Mouse (Mus musculus): ENCODE data around the gene Rbks. TPM values are rescaled to one million over a fixed set of nuclear protein-coding genes. Genes with fewer than 3 reads are reported as not detected.

The Rbks gene
- total RNA-seq, 2 experiments from 2014 or later = 1.4 to 2.0 TPM

GRCm38 (mm10) chr5:31627562-31628526 lies 69.6 kb downstream of the Rbks start:
- intact Hi-C loops (cut with DNase I) = no loop called here
- DNase-seq = no peak

DNA sequence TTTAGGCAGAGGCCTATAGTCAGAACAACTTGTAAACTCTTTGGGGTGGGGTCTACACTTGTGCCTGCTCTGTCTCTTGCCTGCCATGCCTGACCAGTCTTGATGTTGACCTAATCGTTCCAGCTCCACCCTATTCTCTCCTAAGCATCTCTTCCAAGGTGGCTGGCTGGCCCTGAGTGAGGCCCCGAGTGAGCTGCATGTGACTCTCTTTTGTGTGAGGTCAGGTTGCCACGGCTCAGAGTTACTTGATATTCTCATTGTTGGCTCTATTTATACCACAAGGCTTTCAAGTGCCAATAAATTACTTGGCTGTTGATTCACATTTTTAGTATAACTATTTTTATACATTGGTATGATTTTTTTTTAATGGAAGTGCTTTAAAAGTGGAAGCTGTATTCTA lies 70.3 kb downstream of the Rbks start:
- no peak for DNase-seq

DNA sequence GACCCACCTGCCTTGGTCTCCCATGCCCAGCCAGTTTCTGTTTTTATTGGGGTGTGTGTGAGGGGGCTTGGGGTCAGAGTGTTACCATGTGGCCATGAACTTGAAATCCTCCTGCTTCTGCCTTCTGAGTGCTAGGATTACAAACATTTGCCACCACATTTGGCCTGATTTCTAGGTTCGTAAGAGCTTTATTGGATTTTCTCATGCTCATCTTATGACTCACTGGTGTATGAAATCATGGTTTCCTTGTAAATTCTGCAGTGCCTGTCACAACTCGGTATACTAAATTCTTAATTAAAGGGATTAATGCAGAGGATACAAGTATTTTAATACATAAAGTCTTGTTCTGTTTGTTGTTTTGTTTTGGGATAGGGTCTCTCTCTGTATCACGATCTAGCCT lies 77.1 kb downstream of the Rbks start:
- no peak for DNase-seq

More for the DNA sequence above, 70.3 kb downstream of the Rbks start:
- intact Hi-C loops (cut with DNase I) = no loop called here

GRCm38 (mm10) chr5:31614339-31615025 lies 82.9 kb downstream of the Rbks start:
- intact Hi-C loops (cut with DNase I) = no loop called here
- DNase-seq = no peak

More for the DNA sequence above, 77.1 kb downstream of the Rbks start:
- intact Hi-C loops (cut with DNase I) = no loop called here

DNA sequence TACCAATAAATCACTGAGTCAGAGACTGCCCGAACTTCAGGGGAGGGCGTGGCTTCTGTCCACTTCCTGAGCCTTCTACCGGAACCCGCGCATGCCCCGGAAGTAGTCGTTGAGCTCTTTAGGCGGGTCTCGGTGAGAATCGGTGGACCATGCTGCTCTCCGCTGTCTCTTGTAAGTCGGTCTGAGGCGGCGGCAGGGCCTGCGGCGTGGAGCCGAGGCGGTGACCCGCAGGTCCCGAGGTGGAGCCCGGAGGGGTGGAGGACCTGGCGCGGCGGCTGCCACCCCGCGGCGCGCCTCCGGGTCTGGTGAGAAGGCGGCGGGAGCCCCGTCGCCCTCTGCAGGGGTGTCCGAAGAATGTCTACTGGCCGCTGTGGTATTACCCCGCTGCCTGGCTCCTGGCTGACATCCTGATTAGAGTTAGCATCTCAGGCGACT lies 83.6 kb downstream of the Rbks start:
- intact Hi-C loops (cut with DNase I) = no loop called here
- peak; percentile 84 for DNase-seq

GRCm38 (mm10) chr5:31611186-31611585 lies 86.2 kb downstream of the Rbks start:
- DNase-seq = no peak
- intact Hi-C loops (cut with DNase I) = no loop called here

- DNase-seq = no peak
- intact Hi-C loops (cut with DNase I) = no loop called here
These were observed 86.9 kb downstream of the Rbks start for GRCm38 (mm10) chr5:31610376-31611086.

GRCm38 (mm10) chr5:31606151-31606550 lies 91.3 kb downstream of the Rbks start:
- intact Hi-C loops (cut with DNase I) = no loop called here
- DNase-seq = no peak

DNA sequence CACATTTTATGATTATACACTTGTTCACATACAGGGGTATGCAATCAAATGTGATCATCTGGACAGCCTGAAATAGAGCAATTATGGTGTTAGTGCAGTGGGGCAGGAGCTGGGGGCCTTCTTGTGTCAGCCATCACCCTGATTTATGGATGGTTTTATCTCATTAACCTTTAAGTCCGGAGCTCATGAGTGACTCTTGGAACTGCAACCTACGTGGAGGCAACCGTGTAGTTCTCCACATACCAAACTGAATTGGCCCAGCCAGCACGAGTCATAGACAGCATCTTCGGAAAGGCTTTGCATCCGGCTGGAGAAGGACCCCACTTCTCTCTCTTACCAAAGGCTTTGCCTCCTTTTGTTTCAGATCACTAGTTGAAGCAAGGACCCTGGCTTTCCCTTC lies 93.7 kb downstream of the Rbks start:
- no peak for DNase-seq
- intact Hi-C loops (cut with DNase I) = no loop called here

GRCm38 (mm10) chr5:31602377-31602776 lies 95.0 kb downstream of the Rbks start:
- intact Hi-C loops (cut with DNase I) = no loop called here
- no peak for DNase-seq

DNA sequence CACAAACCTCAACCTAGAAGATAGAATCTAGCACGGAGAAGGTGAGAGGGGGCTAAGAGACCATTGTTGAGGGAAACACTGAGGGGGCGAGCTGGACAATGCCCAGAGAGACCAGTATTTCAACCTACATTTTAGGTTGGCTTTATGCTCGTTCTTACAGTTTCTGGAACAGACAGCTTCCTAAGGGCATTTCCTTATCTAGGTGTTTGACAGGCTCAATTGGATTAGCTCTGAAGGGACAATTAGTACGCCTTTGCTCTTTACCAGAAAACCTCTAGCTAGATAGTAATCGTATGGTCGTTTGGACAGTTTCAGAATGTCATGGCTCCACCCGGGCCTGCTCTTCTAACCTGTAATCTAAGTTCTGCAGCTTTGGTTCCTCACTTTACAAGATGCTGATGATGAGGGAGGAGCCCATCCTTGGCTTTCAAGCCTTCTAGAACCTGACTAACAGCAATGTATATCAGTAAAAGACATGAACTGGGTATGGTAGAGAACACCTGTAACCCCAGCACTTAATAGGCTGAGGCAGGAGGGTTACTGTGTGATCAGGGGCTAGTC lies 96.2 kb downstream of the Rbks start:
- intact Hi-C loops (cut with DNase I) = no loop called here
- DNase-seq = no peak

- intact Hi-C loops (cut with DNase I) = loop anchor here (10.0 kb wide), 1 partner anchor 536 kb away; the partner anchor contains the start of gene Fosl2
- DNase-seq = no peak
These were observed 98.3 kb downstream of the Rbks start for GRCm38 (mm10) chr5:31599161-31599560.

DNA sequence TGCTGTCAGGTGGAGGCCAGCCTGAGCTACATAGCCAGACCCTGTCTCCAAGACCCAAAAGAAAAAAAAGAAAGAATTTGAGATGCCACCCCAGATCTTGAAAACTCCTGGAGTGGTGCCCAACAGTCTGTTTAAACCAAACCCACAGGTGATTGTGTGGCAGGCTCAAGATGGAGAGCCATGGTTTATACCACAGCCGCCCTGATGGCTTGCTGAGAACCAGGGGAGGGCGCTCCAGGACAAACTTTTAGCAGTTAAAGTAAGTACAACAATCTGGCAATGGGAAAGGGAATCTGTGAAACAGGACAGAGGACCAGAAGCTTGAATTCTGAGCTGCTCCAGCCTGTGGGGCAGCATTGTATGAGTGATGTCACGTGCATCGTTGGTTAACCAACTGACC lies 98.8 kb downstream of the Rbks start:
- intact Hi-C loops (cut with DNase I) = loop anchor here (10.0 kb wide), 1 partner anchor 536 kb away; the partner anchor contains the start of gene Fosl2
- peak; percentile 33 for DNase-seq

GRCm38 (mm10) chr5:31598121-31598520 lies 99.3 kb downstream of the Rbks start:
- intact Hi-C loops (cut with DNase I) = loop anchor here (10.0 kb wide), 1 partner anchor 537 kb away; the partner anchor contains the start of gene Fosl2
- no peak for DNase-seq

DNA sequence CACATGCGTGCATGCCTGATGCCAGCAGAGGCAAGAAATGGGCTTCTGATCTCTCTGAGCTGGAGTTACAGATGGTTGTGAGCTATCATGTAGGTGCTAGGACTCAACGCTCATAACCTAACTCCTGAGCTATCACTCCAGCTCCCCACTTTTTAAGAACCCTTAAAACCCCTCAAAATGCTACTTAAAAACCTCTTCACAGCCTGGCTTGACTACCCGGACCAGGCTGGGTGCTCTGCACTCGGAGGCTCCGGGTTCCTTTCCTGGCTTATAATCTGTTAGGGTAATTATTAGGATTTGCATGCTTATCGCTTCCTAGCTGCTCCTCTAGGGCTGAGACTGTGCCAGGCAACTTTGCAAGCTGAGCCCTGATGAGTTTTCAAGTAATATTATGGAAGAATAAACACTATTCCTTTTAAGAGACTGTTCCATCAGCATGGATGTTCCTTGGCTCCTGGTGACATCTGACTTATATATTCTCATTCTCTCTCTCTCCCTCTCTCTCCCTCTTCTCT lies 99.9 kb downstream of the Rbks start:
- DNase-seq = no peak
- intact Hi-C loops (cut with DNase I) = loop anchor here (10.0 kb wide), 1 partner anchor 537 kb away; the partner anchor contains the start of gene Fosl2

- intact Hi-C loops (cut with DNase I) = loop anchor here (10.0 kb wide), 1 partner anchor 538 kb away; the partner anchor contains the start of gene Fosl2
- no peak for DNase-seq
These were observed 100.7 kb downstream of the Rbks start, which contains the start of gene Mrpl33 for GRCm38 (mm10) chr5:31596481-31597429. TSS of gene Mrpl33 (plus strand) at chr5:31596935.

- DNase-seq = no peak
- intact Hi-C loops (cut with DNase I) = loop anchor here (10.0 kb wide), 1 partner anchor 539 kb away; the partner anchor contains the start of gene Fosl2
These were observed 101.6 kb downstream of the Rbks start for GRCm38 (mm10) chr5:31595868-31596267.

GRCm38 (mm10) chr5:31591122-31591521 lies 106.3 kb downstream of the Rbks start:
- intact Hi-C loops (cut with DNase I) = loop anchor here (10.0 kb wide), 1 partner anchor 544 kb away; the partner anchor contains the start of gene Fosl2
- no peak for DNase-seq

All from left cerebral cortex, postnatal 4 days (tissue).